Mouse (Mus musculus) neutrophil, adult 5-6 weeks (primary cell): ENCODE results near the gene Taar4. TPM values are rescaled to one million over a fixed set of nuclear protein-coding genes. Genes with fewer than 3 reads are reported as not detected.
A peak's percentile ranks its signal among the peaks of the same experiment; 100 is the strongest.

Experiments used
- ATAC-seq: fragments of 151-379, 151-347 bp; 2 replicates; pipeline ENCODE4 v1.8.0; 2017; ENCODE audit warnings: mild to moderate bottlenecking, moderate TSS enrichment; ENCODE audit not compliant: insufficient number of reproducible peaks, poor library complexity, low FRiP score, severe bottlenecking; ENCODE audit errors: extremely low read depth
- total RNA-seq: library from RNA; stranded (forward); fragments of 200-1000 nt; gene quantifications from 2 replicates; pipeline ENCODE4 v1.2.3, GENCODE M21; 2017

Taar4 gene
- not detected in 2 replicates for total RNA-seq

GRCm38 (mm10) chr10:23960444-23960915 is at the start of gene Taar4:
Taar4 (plus strand) TSS chr10:23960494.
- ATAC-seq, result no peak

GRCm38 (mm10) chr10:23920056-23920455 is 40.2 kb upstream of the Taar4 start, which contains the start of gene Taar1:
Taar1 (plus strand) TSS chr10:23920356.
- no peak for ATAC-seq

GRCm38 (mm10) chr10:23922468-23922867 is 37.8 kb upstream of the Taar4 start:
- no peak for ATAC-seq

- ATAC-seq, result no peak
These were observed 36.4 kb upstream of the Taar4 start for GRCm38 (mm10) chr10:23923941-23924340.

- no peak for ATAC-seq
These were observed 22.7 kb upstream of the Taar4 start for GRCm38 (mm10) chr10:23937613-23938012.

- no peak for ATAC-seq
These were observed 22.0 kb upstream of the Taar4 start, which contains the start of gene Taar2 for GRCm38 (mm10) chr10:23938312-23938711. Taar2 (plus strand) TSS chr10:23938572.

GRCm38 (mm10) chr10:23942465-23942864 is 17.8 kb upstream of the Taar4 start:
- ATAC-seq, result no peak

- ATAC-seq, result no peak
These were observed 12.3 kb upstream of the Taar4 start for GRCm38 (mm10) chr10:23948026-23948425.

- no peak for ATAC-seq
These were observed 10.7 kb upstream of the Taar4 start, which contains the start of gene Taar3 for GRCm38 (mm10) chr10:23949508-23950005. Taar3 (plus strand) TSS chr10:23949558.

GRCm38 (mm10) chr10:23951714-23952113 is 8.6 kb upstream of the Taar4 start:
- no peak for ATAC-seq

GRCm38 (mm10) chr10:23959071-23959470 is 1.2 kb upstream of the Taar4 start:
- ATAC-seq, result no peak

GRCm38 (mm10) chr10:23963444-23963843 is 3.1 kb downstream of the Taar4 start:
- no peak for ATAC-seq

GRCm38 (mm10) chr10:23964921-23965610 is 4.8 kb downstream of the Taar4 start:
- ATAC-seq, result no peak

GRCm38 (mm10) chr10:23970656-23971165 is 10.4 kb downstream of the Taar4 start, which contains the start of gene Taar5:
Taar5 (plus strand) TSS chr10:23970706.
- ATAC-seq, result no peak

GRCm38 (mm10) chr10:23971256-23971655 is 11.0 kb downstream of the Taar4 start:
- no peak for ATAC-seq

- ATAC-seq, result no peak
These were observed 17.7 kb downstream of the Taar4 start for GRCm38 (mm10) chr10:23977958-23978357.

GRCm38 (mm10) chr10:23978901-23979705 is 18.8 kb downstream of the Taar4 start:
- 0 out of 2 replicates have a peak, but pooled peaks have one; percentile 23 for ATAC-seq

GRCm38 (mm10) chr10:23985546-23985945 is 25.3 kb downstream of the Taar4 start, which contains the start of gene Taar6:
Taar6 (minus strand) TSS chr10:23985646.
- ATAC-seq, result no peak

- ATAC-seq, result no peak
These were observed 26.1 kb downstream of the Taar4 start for GRCm38 (mm10) chr10:23986419-23986818.
